Mouse (Mus musculus): ENCODE measurements at regions not wholly inside any gene's neighbourhood (a gene's known extent, or its start where the extent isn't known, plus 50 kb on each side); places are given as distances from the start of the nearest gene placed in this dataset.

- no peak for DNase-seq
Observed at GRCm38 (mm10) chr15:61242161-61242681, 319.4 kb upstream of the A1bg start.

DNA sequence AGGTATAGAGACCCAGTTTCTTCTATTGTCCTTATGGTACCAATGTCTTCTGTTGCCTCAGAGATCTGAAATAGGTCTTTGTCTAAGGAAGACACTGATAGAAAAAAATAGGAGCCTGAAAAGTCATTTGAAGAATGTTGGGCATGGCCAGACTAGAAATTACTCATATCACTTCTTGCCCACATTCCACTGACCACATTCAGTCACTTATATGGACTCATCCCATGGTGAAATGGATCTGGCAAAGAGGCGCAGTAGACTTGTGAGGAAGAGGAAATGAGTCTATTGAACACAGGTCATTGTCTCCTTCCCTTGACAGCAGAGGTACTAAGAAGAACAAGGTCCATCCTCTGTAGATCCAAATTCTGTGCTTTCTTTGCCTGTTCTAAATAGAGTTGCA, 318.9 kb upstream of the A1bg start:
- no peak for DNase-seq

- no peak for DNase-seq
Observed at GRCm38 (mm10) chr15:61240344-61240743, 317.5 kb upstream of the A1bg start.

GRCm38 (mm10) chr15:61239414-61239813, 316.6 kb upstream of the A1bg start:
- DNase-seq = no peak

- no peak for DNase-seq
Observed at GRCm38 (mm10) chr15:61238996-61239395, 316.2 kb upstream of the A1bg start.

DNA sequence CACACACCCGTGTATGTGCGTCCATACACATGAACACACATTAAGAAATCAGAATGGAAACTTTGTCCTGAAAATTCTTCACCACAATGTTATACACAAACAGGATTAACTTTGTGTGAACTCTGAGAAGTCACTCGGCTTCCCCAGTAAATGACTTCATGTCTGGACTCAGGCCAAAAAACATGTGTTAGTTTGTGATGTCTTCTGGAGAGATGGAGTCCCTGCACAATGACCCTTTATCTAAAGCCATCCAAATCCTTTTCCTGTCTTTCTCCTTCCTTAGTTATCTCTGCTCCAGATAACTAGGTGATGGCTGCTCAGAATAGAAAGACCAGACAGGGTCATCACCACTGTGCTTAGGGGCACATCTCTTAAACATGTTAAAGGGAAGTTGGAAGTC, 306.8 kb upstream of the A1bg start:
- DNase-seq = no peak

DNA sequence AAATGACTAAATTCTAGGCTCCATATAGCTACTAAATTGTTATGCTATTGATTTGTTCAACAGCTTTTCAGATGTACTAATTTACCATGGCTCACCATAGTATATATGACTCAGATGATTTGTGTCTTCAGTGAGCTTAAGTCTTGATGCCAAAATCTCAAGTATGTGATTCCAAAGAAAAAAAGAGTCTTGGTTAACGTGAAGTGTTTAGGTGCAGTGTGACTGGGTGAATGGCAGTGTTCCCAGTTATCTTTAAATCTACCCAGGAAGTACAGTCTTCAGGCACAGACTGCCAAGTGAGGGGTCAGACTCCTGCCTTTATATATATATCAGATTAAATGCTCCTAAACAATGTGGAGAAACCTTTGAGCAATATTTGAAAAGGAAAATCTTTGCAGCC, 300.1 kb upstream of the A1bg start:
- DNase-seq = no peak

DNA sequence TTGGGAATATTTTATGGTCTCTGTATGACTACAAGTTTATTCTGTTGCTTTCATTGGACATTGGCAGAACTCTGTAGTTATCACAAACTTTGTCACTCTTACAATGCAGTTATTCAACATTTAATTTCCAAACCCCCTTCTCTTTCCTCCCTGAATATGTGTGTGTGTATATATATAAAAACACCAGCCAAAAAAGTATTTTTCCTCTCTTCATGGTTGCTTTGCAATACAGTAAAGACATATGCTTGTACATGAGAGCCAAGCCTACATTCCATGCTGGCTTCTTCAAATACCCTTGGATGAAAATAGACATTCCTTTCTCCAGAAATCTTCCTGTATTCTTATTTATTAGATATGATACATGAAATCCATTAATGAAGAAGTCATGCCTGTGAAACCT, 287.3 kb upstream of the A1bg start:
- no peak for DNase-seq

DNA sequence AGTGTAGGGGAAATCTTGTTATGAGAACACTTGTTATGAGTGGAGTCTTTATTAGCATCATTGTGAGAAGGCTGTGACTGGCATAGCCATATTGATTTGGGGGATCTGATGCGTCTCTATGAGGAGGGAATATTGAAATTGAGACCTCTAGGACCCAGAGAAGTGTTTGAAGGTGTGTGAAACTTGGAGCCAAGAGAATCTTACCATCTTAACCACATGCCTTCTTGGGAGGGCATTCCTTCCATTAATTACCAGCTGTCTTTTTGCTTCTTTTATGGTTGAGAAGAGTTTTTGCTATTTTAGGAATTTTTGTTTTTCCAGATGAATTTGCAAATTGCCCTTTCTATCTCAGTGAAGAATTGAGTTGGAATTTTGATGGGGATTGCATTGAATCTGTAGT, 267.2 kb upstream of the A1bg start:
- DNase-seq = no peak

DNA sequence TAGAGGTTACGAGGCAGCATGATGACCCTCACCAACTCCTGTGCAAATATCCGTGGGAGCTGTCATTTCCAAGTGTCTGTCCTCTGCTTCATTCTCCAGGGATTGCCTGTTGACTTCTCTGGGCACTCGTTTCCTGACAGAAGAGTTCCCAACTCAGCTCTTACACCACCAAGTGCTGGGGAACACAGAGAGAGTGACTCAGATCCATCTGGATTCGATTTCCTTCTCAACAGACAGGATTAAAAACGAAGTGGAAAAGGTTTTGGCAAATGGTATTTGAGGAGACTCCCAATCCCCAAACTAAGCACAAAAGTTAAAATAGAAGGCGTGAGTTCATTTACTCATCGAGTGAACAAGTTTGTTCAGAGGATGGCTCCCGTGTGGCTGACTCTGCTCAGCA, 266.7 kb upstream of the A1bg start:
- no peak for DNase-seq

- DNase-seq = no peak
Observed at GRCm38 (mm10) chr15:61184597-61184963, 261.8 kb upstream of the A1bg start.

DNA sequence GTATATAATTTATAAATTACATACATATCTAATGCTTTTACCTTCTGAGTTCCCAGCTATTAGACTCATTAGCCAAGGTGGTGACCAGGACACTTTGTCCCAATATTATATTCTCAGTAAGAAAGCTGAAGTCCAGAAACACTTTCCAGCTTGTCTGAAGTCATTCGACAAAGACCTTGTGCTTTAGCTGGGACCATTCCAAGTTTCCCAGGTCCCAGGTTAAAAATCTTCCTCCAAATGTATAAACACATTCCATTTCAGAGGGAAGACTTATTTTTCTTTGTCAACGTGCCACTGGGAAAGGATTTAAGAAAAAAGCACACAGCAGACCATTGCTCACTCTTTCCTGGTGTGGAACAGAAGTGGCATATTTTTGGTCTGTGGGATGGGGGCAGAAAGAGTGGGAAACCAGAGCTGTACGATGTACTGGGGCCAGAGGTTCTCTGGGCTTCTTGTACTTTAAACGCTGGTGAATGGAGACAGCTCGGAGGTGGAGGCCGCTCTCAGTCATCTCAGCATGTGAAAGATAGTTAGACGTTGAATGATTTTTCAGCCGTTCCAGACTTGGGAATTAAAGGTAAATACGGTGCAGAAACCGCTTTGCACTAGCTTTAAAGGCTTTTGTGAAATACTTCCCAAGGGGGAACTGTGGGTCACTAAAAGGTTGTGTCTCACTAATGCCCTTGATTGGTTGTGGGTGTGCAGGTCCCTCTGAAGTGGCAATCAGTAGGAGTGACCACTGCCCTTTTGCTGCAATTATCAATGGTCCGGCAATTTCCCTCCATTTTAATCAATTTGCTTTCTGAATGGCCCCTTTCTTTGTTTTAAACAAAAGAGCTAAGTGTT, 261.2 kb upstream of the A1bg start:
- DNase-seq = no peak

DNA sequence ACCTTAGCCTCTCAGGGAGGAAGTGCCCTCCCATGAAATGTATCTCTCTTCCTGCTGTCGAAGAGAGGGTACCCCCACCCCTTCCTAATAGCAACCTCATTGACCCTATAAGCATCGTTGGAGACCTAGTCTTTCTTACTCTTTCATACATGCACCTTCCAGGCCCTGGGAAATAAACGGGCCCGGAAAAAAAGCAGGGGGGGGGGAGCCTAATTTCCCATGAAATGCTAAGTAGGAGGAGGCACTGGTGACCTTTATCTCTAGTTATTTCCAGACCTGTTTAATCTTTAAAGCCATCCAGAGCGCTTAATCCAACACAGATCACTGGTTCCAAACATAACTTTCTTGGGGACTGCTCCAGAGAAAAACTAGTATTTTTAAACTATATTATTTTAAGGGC, 260.5 kb upstream of the A1bg start:
- DNase-seq = no peak

DNA sequence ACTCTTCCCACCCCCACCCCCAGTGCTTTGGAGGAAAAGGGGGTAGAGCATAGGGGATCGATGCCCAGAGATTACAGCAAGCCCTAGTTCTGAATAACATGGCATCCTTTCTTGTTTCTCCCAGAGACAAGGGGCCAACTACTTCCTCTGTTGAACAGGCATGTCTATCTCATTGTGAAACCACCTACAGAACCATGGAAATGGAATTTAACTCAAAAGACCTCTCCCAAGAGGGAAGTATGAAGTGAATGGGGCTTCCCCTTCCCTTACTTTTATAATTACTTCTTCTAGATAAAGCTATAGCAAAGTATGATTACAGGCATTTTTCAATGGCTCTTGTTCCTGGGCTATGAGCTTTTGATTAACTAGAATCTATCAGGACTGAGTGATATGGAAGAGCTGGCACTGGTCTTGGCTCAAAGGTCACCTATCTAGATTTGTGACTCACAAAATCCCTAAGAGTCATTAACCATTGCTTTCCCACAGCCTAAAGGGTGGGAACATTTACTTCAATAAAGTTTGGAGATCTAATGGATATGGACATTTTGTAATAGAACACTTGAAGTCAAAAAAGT, 246.1 kb upstream of the A1bg start:
- no peak for DNase-seq

DNA sequence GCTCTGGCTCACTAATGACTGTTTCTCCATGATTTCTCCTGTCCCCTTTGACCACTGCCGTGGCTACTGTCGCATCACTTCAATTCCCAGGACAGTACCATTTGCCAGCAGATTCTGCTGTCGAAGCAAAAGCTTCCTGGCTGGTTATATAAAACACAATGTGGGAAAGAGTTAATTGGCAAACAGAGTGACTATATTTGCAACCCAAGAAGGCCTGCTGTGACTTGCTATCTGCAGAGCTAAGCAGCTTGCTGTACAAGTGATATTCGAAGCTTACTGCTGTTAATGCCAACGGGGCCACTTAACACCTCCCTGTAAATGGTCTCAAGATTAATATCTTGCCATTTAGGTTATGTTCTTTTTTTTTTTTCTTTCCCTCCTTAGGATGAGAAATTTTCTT, 242.2 kb upstream of the A1bg start:
- DNase-seq = no peak

DNA sequence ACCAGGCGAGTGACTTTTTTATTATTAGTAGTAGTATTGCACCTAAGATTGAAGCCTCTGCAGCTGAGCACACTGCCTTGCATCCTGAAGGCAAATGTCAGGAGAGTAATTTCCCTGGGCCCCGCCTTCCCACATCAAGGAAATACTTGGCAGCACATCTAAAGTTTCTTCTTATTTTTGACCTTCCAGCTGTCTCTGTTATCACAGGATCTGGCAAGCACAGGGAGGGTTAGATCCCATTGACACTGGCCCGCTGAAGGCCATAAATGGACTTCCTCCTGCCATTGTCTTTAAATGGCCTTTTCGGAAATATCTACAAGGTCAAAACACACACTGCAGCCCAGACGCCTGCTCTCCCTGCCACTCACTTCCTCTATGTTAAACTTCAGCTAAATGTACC, 238.6 kb upstream of the A1bg start:
- peak; percentile 88 for DNase-seq

DNA sequence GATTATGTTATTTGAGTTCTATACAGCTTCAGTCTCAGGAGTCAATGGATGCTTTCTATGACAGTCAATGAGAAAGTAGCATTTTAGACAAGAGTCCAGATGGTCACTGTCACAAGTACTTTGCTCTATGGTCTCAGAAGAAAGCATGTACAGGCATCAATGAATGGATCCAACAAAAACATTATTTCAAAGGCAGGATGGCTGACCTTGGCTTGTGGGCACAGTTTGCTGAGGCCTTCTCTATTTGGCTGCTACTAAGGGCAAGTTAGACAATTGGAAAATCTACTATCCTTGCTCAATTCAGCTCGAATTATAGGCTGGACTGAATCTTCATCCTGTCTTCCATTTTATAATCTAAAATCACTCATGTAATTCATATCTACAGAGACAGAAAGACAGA, 237.9 kb upstream of the A1bg start:
- DNase-seq = peak; percentile 55

DNA sequence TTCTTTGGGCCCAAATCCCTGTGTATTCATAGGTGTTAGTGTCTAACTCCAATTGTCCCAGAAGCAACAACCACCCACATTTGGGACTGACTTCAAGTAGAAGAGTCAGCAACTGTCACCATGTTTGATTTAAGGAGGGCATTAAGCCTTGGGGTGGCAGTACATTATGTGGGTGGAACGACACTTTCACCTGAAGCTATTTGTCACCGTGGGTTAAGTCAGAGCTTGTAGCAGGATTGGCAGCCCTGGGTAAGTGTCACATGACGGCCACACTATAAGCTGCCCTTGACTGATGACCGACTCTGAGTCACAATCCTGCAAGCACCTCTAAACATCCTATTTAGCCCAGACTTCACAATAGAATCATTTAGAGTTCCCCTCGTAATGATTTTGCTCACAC, 236.7 kb upstream of the A1bg start:
- DNase-seq = peak; percentile 52

- DNase-seq = peak; percentile 34
Observed at GRCm38 (mm10) chr15:61158041-61158545, 235.3 kb upstream of the A1bg start.

DNA sequence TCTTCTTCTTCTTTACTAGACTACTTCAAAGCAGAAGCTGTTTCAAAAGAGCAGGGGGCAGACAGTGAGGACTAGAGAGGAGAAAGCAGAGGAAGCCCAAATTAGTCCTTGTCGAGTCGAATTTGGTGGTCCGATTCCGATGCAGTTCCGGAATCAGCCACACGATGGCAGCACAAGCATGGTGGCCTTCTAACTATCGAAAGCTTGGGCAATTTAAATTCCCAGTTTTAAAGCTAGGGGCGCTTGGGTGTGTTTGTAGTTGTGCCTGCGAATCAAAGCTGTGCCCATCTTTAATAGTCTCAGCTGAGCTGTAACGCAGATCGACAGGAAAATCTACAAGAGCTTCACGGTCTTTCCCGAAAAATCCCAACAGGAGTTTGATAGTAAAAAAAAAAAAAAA, 234.7 kb upstream of the A1bg start:
- peak; percentile 75 for DNase-seq

DNA sequence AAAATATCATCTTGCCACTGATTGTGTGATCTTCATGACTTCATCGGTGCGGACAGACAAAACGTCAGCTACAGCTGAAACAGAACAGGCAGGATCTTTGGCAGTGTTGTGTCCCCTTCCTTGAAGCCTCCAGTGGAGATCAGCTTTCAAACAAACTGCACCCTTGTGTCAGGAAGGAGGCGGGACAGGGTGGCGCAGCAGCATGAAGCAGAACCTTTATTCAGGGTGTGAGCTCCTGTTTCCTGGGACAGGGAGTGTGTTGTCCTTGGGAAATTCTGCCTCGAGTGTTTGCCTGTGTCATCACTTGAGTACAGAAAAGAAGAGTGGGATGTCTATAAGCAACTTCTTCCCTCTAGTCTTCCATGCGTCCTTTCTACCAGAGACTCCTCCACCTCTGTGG, 232.7 kb upstream of the A1bg start:
- DNase-seq = no peak

DNA sequence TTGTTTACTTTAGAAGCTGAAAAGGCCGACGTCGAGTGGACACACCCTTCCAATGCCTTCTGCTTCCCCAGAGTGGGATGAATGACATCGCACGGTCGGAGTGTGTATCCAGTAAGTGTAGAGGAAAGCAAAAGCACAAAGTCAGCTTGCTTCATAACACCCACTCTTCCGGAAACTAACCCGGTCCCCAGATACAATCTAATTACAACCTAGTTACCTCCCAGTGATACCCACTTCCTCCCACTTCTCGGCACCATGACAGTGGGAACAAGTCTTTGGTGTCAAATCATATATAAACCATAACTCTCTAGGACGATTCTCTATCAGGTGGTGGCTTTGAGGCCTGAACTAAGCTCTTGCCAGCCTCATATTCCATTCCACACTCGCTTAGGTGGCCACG, 231.4 kb upstream of the A1bg start:
- DNase-seq = no peak

GRCm38 (mm10) chr15:61142851-61143250, 220.0 kb upstream of the A1bg start:
- DNase-seq = no peak

DNA sequence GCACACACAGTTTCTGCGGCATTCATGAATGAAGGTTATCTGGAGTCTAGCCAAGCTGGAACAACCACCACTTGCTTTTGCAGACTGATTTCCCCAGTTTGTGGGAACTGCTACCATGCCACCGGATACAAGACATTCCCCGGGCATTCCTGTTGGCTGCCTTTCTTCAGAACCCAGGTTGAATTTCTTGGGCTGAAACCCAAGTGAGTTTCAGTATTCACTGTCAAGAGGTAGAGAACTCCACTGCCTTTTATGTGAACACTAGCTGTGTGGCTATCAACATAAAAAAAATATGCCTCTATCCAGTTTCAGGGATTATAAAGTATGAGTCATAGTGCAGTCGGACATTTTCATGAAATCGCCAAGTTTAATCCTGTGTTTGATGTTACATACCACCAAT, 216.3 kb upstream of the A1bg start:
- DNase-seq = no peak

Measured in adrenal gland, adult 8-10 months (tissue).